Mouse (Mus musculus) cerebellum, adult 8-10 months (tissue): ENCODE measurements around the gene Ptn.

Experiments used
- DNase-seq: peaks from one replicate; pipeline ENCODE4 v3.0.0; 2022

Ptn gene

DNA sequence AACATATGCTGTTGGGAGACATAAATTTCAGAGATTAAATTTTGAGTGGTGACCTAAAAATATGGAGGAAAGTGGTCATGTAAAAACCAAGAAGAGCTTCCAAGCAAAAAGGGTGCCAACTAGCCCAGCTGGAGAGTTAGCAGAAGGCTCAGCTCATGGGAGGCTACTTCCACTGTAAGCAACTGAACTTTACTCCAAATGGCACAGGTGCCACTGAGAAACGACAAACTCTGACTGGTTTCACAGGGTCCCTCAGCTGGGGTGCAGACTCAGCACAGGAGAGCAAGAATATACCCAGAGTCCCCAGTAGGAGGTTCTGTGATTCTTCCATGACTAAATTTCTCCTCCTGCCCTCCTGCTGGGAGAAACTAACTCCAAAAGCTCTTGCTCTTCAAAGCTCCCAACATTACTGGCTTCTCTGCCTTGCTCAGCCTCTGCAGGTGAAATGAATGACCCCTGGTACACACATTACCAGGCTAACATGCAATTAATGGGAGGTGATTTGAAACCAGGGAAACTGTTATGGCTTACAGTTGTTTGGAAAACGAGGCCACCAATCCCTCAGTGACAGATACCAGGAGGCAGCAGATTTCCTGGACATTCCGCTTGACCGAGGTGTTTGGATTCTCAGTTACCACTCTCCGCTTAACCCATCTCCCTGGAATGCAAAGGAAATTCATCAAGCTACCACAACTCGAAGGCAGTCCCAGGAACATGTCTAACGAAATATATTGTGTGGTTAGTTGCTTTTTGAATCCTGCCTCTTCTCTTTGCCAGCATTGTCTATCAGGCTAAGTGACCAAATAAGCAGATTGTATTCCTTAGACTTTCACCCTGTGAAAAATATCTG is 2.9 kb upstream of the Ptn start:
- no peak for DNase-seq

DNA sequence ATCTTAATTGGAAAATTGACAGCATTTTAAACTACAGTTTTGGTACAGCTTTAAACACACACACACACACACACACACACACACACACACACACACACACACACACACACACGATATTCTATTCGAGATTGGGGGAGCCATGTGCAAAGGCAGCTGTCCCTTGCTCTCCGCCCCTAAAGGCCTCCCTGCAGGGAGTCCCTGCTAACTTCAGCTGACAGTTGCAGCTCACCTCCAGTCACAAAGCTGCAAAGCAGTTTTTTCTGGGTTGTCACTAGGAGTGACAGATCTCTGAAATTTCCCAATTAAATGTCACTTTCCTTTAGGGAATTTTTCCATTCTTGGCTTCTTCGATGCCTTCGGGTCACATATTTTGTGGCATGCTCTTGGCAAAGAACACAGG is 428 bp upstream of the Ptn start:
- no peak for DNase-seq

DNA sequence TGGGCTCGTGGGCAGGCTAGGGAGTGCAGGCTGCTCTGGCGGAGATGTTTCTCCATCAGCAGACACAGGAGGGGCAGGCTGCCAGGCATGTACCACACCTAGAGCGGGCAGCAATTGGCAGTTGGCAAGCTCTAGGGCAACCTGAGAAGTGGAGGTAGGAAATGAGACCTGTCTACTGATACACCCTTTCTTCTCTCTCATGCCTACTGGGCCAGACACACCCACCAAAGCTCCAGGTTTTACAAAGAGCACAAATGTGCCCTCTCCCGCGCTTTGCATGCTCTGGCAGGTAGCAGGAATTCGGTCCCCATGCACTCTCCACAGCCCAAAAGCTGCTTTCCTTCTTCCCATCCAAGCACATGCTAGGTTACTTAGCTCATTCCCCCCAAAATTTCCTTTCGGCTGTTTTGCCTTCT is 701 bp downstream of the Ptn start:
- peak; percentile 53 for DNase-seq

DNA sequence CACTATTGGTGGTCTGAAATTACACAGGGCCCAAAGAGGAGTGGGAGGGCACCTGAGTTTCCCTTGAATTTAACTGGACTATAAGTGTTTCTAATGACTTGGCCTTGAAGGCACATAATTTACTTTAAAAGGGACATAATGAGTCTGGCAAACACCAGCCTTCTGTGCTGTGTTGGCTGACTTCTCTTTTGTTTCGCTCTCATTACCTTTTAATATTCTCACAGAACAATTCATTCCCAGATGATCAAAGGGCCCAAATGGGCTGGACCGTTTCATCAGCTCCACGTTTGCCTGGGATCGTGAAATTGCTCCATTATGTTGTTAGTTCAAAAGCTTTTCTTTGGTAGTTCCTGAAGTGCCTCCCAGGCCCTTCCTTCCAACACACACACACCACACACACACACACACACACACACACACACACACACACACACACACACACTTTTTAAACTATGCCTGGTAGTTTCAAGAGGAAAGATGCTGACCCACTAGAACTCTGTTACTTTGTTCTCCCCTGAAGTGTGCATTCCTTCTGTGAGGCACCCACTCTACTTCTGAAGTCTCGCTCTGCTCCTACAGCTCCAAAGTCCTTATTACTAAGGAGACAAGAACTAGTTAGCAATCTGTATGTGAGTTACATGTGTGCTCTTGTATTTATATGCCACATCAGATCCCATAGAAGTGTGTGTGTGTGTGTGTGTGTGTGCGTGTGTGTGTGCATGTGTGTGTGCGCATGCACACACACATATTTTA is 1.5 kb downstream of the Ptn start:
- DNase-seq = no peak

DNA sequence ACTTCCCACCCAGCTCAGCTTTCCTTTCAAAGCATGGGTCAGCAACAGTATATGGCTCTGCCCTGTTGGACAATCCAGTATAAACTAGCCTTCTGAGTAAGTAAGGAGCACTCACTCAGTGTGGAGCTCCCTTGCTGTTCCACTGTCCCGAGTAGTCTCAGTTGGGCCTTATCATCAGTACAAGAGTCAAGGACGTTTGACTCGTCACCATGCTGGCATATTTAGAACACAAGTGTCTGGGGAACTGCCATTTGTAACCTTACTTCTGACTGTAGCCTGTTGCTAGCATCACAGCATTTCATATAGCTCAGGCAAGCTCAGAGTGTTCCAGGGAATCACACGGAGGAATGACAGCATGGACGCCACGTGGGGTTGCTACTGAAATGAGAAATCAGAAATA is 3.1 kb downstream of the Ptn start:
- no peak for DNase-seq

DNA sequence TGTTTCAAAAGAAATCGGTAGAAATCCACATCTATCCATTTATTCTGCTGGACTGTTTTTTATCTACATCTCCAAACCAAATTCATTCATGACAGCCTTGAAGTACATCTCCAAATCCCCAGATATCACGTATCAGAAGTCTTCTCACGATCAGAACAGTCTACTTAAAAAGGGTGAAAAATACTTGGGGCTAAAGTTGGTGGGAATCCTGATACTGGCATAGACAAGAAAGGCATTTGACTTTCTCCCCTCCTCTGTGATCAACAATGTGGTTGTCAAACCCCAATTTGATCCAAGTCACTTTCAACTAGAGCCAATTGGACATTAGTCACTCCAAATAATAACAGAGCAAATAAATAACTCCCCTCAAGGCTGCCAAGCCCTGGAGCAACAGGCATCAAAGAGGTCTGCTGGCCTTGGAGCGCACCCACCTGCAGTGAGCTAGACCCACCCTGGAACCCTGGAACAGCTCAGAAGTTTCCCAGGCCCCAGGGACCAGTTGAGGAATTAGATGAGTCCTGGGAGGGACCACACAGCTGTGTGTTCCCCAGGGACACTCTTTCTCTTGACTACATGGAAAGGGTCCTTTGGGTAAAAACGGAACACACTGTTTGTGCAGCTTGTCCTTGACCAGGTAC is 9.6 kb downstream of the Ptn start:
- no peak for DNase-seq

DNA sequence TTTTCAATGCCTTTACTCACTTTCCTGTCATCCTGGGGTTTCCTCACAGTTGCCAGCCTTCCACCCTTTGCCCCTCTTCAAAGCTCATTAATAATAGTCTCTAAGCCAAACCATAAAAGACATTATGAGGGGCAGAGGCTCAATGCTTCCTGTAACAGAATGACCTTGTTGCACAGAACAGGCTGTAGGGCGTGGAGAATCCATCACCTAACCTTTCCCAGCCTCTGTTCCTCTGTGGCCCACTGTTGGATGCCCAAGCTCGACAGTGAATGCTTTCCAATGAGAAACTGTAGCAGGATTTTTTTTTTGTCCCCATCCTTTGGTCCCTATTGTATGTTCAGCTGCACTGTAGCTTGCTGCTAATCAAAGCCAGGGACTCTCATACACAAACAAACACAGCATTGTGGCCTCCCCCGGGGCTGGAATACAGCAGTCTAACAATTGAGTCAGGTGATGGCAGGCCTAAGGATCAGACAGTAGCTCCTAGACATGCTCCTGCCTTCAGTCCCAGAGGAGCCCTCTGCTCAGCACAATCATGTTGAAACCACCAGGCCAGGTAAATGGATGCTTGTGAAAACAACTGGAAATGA is 12.9 kb downstream of the Ptn start:
- no peak for DNase-seq

DNA sequence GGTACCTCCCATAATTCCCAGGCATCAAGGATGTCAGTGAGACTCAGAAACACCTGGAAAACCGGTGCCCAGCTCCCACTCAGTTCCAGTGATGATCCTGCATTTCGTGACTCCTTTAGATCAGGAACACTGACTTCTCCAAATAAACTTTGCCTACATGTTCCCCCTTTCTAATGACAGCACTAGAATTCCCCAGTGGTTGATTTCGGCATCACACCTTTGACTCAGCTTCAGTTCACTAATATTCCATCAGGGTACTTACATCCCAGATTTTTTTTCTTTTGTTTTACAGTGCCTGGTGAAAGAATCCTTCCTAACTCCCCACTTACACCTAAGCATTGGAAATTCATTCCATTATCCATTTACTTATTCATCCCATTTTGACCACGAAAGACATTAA is 15.5 kb downstream of the Ptn start:
- no peak for DNase-seq

DNA sequence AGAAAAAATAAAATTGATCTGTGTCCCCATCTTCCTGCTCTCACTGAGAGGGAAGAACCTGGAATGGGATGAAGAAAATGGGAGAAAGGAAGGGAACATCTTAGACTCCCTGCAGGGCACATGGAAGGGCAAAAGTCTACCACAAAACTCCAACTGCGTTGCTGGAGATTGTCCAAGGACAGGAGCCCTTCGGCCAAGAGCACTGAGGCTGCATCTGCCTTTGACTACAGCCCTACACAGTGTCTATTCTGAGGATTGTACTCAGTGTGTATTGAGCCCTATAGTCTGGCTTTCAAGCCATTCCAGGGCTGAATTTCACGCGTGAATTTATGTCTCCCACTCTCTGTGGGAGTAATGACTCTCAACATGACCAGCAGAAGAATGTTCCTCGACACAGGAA is 16.2 kb downstream of the Ptn start:
- DNase-seq = peak; percentile 48

DNA sequence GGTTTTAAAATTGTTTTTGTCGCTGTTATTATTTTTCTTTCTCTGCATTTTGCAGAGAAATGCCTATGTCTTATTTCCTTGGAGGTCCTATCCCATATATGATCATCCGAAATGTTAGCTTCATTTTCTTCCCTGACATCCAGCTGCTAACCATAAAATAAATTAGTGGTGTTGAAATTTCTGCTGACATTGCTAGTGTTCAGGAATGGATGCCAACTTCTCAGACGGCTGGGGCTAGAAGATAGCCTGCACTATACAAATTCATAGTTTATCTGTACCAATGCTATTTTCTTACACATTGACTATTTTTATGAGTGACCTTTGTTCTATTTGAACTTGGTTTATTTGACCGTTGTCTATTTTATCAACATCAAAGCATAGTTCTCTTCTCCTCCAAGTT is 20.8 kb downstream of the Ptn start:
- DNase-seq = no peak

DNA sequence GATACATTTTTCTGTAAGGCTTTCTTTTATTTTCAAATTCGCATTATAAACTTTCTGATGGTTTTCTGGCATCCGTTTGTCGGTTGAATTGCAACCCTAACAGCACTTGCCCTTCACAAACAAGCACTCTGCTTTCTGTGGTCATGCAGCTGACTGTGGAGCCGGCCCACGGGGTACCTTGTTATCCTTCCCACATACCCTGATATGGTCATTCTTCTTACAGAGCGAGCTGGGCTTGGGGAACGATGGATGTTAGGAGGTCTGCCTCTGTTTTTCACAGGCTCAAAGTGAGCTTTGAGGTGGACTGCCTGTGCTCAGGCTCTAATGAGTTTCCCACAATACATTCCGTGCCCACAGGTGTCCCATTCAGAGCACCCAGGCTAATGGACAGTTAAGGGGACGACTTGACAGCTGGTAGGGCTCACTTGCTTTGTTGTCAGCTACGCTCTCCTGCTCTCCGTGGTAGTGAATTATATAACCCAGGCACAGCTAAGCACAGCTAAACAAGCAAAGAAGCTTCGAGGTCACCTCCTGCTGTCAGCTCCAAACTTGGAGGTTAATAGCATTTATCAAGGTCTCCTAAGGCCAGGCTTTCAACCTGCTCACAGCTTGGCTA is 21.3 kb downstream of the Ptn start:
- no peak for DNase-seq

DNA sequence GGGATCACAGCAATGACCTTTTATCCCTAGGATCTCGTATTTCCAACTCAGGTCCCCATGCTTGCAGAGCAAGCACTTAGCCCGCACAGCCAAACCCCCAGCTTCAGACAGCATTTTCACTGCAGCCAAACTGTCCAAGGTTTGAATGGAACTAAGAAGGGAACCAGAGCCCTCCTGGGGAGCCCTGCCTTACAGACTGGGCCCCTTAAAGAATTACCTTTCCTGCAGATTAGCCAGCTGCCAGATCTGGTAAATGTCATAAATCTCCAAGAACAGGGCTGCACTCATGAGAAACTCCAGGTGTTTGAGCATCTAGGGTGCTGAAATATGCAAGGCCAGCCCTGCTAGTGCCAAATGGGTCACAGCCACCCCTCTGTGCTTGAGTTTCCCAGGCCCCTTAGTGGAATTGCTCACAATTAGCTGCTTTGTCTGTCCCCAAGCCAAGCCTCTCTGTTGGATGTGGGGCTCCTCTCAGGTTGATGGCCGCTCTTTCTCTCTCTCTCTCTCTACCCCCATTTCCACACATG is 25.3 kb downstream of the Ptn start:
- DNase-seq = no peak

DNA sequence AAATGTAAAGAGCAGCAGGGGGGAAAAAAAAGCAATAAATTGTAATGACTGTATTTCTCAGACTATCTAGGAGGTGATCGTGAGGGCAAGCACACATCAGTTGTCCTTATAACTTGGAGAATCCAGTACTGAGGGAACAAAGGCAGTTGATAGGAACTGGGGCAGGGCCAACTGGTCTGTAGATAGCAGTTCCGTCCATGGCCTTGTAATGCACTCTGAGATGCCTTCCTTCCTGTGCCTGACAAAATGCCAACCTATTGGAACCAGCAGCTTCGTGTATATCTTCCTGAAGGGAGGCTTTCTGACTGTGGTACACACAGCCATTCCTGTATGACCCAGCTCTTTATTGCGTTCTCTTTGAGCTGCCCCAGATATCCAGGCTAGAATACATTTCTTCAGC is 27.5 kb downstream of the Ptn start:
- DNase-seq = no peak

DNA sequence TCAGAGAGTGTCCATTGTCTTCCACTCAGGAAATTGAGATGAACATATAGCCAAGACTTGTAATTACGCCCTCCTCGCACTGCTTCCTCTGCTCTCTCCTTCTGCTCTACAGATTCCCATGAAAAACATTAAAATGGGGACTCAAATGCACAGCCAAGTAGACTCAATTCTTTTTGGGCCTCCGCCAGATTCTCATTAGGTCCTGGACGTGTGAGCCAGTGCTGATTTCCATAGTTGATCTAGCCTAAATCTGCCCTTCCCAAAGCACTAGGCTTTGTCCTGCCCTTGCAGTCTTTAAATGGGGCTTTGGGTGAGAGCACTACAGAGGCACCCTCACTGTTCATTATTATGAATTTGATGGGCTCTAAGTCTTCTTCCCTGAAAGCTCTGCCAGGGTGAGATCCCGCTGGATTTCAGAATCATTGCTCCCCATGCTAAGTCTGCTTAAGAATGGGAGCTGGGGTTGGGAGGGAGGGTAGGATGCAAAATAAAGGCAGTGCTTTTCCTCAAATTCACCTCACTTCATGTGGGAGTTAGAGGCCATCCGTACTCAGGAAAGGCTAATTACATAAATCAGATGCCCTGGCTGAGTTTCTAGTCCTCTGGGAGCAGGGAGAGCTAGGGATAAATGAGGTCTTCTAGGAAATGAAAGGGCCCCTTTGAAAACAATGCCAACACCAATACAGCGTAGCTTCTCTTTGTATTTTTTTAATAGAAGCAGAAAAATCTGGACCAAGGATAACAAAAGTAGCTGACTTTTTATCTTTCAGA is 32.3 kb downstream of the Ptn start:
- DNase-seq = no peak

DNA sequence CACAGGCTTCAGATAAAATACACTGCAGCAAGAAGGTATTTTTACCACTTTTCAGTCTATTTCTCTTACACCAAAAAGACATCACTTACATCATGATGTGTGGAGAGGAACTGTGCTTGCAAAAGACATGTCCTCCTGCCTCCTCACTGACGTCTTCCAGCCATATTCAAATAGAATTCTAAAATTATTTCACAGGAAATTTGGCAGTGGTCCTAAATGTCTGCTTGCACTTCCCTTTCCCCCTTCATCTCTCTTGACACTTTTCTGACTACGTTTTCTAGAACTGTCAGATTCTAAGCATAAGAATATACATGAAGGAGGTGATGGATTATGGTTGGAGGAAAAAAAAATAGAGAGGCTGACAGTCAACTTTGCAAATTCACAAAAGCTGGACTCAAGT is 33.0 kb downstream of the Ptn start:
- no peak for DNase-seq

DNA sequence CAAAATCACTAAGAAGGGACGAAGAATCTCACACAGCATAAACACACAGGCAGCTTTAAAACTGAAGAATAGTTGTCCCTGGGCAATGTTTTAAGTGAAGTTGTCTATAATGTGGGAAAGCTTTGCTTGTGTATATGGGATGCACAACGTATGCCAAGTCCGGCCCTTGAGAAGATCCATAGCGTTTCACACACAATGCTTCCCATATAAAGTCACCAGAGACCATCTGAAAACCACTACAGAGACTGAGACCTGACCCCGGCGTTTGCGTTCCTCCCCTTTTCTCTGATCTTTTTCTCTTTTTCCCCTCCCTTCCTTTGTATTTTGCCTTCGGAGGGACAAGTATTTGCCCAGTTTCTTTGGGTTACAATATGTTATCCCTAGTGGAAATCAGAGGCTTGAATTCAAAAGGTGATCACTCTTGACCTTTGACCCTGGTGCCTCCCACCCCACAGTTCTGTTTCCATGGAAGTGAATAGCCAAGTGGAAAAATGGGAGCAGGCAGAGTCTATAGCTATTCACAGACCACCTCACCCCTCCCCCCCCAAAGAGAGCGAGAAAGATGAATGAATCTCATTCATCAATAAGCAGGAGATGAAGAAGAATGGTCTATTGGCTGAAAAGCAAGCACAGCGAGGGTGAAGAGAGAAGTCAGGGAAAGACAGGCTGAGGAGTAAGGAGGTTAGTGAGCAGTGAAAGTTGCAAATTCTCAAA is 34.2 kb downstream of the Ptn start:
- no peak for DNase-seq

DNA sequence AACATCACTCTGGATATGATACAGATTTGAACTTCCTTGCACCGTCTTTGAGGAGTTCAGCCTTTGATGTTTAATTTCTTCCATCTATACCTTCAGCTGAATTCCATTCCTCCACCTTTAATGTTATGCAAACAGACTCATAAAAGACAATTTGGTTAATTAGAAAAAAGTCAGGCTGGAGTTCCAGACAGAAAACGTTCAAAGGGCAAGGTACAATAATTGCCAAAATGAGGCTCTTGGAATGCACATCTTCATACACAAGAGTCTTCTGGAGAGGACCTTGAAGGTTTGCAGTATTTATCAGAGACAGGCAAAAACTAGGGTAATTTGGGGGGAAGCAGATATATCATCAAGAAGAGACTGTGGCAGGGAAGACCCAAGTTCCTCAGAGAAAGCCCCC is 37.5 kb downstream of the Ptn start:
- no peak for DNase-seq

DNA sequence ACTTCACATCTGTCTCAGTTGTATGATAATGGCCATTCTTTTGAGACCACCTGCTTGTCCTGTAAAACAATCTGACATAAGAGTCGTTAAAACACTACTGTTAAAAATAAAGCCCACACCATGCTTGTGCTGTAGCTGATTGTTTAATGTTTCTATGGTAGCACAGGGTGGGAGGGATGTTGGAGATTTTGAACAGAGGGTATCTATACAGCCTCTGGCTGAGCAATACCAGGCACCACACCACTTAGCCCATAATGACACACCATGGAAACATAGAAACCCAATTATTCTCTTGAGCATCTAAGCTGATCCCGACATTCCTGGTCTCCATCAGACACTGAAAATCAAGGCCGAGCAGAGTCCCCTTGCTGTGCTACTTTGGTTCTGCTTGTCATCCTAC is 41.0 kb downstream of the Ptn start:
- DNase-seq = no peak

DNA sequence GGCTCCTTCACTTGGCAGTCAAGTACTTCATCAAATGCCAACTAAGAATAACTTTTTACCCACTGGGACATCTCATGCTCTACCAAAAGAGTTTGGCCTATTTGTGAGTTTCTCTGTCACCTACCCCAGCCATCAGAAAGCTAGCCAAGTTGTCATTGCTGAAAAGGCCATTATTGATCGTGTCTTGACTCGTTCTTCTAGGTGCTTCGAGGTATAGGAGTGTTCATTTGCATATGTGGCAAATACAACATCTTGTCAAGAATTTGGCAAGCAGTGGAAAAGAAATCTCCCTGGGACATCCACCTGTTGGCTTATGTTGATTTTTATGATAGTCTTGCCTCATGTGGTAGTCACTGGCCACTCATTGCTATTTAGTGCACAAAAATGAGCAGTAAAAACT is 43.1 kb downstream of the Ptn start:
- no peak for DNase-seq

DNA sequence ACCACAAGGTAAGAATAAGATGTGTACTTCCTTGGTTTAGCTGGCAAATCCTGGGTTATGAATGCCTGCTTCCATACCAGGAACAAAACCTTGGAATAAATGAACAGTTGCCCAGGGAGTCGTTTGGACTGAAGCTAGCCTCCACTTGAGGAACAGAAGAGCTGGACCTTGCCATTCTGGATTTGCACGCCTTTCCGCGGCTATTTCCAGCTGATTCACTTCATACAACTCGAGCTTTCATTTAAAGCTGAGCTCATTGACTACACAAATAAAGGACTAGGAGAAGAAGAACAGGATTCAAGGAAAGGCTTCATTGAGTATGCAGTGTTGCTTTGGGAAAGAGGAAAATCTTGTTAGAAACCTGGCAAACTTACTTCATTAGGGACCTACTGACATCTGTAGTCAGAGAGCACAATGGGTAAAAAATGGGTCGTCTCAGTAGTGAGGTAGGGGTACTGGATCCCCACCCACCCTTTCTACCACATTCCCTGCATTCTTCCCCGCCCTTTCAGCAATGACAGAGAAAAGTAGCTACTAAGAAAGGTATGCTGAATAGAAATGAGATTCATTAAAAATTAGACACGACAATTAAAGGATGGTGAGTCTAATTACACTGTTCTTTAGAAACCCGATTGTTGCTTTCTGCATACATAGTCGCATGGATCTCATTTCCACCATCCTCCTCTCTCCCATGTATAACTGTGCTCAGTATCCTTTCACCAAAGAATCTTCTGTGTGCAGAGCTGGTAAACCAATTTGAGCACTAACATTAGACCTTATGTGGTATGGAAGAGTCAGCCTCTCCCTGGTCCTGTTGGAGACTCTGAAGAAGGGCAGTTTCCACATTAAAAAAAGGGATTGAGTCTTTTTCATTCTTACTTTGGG is 54.8 kb downstream of the Ptn start:
- DNase-seq = no peak
